Mouse (Mus musculus) cerebellum, postnatal 36 days (tissue): ENCODE measurements around the gene Slc30a7.

Experiments
- DNase-seq, 2 experiments: peaks; one replicate each; pipeline ENCODE4 v3.0.0; 2021 to 2022; ENCODE audit warnings: mixed read lengths in 2 of 2

Gene Slc30a7

DNA sequence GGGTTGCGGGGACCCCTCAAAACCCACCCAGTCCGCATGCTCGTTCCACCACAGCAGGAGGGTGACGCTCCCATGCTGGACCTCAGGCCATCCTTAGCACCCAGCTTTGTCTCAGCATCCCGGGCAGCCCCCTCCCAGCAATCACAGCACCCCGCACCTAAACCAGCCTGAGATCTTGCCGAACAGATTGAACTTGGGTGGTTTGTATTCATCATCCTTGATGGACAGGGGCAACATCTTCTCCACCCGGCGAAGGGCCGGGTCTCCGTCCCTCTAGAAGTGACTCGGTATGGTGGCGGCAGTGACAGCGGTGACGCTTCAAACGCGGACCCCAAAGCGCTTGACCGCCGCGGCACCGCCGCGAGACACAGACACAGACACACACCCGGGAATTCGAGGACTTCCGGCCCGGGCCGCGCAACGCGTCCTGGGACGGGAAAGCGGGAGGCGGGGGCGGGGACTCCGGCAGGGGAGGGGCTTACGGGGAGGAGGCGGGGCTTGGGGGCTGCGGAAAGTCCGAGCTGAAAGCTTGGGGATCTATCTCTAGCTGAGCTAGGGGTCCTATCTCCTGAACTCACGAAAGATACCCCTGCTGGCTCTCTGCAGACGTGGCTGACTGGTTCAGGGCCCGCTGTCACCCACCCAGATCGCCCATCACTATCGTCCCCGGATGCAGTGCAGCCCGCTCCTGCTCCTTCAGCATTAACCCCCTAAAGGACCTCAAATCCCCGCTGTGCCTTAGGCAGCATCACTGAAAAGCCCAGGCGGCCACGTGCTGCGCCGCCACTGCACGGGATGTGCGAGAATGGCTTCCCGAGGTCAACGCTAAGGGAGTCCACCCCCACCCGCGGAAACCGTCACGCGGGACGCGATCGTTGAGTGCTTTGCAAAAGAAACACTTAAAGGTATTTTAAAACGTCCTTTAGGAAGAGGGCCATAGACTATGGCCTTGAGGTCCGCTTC, at the start of gene Slc30a7, which contains the start of gene Extl2:
Gene Slc30a7 (minus strand): TSS at position 429 of the 963 bp plus-strand sequence.
Gene Extl2 (plus strand): TSS at position 485 of the 963 bp plus-strand sequence.
- peak; percentile 81 to 85 for DNase-seq

GRCm38 (mm10) chr3:116047034-116047433, 39.8 kb upstream of the Slc30a7 start:
- DNase-seq = no peak

- no peak for DNase-seq
Observed at GRCm38 (mm10) chr3:116046000-116046399, 38.8 kb upstream of the Slc30a7 start.

GRCm38 (mm10) chr3:116040776-116041175, 33.6 kb upstream of the Slc30a7 start:
- no peak for DNase-seq

DNA sequence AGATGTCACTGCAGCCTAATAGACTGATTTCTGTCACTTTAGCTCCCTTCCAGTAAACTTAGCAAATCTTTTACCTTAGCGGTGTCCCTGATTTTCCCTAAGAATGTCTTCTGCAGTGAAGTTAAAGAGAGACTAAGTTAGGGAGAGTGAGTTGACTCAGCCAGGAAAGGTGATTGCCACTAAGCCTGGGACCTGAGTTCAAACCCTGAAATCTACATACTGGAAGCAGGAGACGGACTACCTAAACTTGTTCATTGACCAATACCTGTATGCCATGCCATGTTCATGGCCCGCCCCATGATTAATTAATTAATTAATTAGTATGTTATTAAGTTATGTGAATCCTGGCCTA, 26.6 kb upstream of the Slc30a7 start:
- no peak for DNase-seq

GRCm38 (mm10) chr3:116033218-116033870, 26.1 kb upstream of the Slc30a7 start:
- DNase-seq = no peak

DNA sequence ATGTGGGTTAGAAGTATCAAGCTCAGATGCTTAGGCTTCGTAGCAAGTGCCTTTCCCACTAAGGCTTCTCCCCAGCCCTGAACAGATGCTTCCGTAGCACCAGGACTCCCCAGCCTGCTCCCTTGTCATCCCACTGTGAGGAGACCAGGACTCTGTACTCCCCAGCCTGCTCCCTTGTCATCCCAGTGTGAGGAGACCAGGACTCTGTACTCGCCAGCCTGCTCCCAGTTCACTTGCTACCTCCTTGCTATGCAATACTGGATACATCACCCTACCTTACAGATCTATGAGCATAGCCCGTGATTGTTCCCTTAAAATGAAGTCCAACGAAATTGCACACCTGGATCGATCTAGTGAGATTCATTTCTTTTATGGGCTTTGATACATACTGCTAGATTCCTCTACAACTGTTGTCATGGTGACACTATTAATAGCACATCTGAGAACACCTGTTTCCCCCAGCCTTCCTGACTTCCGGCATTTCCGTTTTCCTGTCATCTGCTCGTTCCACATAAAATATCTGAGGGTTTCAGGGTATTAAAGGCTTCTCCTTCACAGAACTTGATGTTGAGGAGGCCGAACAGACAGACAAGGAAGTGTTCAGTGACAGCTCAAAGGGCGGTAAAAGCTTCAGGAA, 23.1 kb upstream of the Slc30a7 start:
- no peak for DNase-seq

DNA sequence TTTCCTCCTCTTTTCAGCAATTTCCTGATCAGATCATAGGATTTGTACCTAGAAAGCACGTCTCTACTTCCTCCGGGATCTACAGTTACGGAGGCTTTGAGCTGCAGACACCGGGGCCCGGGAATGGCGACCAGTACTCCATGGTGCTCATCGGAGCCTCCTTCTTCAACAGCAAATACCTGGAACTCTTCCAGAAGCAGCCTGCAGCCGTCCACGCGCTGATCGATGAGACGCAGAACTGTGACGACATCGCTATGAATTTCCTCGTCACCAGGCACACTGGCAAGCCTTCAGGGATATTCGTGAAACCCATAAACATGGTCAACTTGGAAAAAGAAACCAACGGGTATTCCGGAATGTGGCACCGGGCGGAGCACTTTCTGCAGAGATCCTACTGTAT, 19.8 kb upstream of the Slc30a7 start:
- peak in 1 of 2 experiments; percentile 17 for DNase-seq

- peak; percentile 76 to 80 for DNase-seq
Observed at GRCm38 (mm10) chr3:116025701-116026100, 18.5 kb upstream of the Slc30a7 start.

DNA sequence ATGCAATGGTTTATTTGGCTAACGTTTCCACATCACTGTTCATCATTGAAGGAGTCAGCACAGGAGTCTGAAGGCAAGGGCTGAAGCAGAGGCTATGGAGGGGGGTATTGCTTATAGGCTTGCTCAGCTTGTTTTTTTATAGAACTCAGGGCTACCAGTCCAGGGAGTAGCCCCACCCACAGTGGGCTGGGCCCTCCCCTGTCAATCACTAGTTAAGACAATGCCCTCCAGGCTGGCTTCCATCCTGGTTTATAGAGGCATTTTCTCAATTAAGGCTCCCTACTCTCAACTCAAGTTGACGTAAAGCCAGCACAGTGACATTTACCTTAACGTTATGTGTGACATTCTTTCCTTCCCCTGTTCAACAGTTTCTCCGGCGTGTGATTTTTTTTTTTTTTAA, 17.5 kb upstream of the Slc30a7 start:
- no peak for DNase-seq

- DNase-seq = no peak
Observed at GRCm38 (mm10) chr3:116024236-116024635, 17.0 kb upstream of the Slc30a7 start.

- DNase-seq = peak in 1 of 2 experiments; percentile 18
Observed at GRCm38 (mm10) chr3:116019136-116019535, 11.9 kb upstream of the Slc30a7 start.

- peak in 1 of 2 experiments; percentile 41 for DNase-seq
Observed at GRCm38 (mm10) chr3:116018606-116019005, 11.4 kb upstream of the Slc30a7 start.

DNA sequence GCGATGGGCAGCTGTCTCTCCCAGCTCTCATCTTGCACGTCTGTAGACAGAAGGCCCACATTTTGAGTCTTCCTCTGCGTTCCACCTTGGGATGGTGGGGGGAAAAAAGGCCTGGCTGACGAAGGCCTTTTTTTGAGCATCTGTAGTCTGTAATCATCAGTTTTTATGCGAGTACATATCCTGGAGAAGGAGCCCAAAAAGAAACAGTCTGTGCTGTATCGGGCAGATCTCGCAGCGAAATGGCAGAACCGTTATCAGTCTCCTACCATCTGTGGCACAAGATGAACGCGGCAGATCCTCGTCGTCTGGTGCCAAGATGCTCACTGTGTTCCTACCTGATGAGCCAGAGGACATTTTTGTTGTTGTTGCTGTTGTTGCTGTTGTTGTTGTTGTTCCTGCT, 8.9 kb upstream of the Slc30a7 start:
- DNase-seq = peak; percentile 68 to 77

DNA sequence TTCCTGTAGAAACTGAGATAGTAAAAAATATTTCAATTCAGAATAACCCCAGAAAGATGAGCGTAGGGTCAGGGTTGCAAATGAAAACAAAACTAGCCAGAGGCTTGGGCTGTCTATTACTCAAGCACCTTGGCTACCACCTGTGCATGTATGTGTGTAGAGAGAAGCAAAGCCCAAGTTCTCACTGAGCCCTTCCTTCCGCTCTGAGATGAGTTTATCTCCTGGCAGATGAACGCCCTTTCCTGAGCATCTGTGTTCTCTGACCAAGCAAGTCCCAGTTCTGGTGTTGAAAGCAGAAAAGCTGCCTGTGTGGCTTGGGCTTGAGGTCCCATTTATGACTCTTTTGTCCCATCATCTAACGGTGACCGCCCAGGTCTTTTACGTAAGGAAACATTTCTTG, 7.7 kb upstream of the Slc30a7 start:
- peak in 1 of 2 experiments; percentile 13 for DNase-seq

DNA sequence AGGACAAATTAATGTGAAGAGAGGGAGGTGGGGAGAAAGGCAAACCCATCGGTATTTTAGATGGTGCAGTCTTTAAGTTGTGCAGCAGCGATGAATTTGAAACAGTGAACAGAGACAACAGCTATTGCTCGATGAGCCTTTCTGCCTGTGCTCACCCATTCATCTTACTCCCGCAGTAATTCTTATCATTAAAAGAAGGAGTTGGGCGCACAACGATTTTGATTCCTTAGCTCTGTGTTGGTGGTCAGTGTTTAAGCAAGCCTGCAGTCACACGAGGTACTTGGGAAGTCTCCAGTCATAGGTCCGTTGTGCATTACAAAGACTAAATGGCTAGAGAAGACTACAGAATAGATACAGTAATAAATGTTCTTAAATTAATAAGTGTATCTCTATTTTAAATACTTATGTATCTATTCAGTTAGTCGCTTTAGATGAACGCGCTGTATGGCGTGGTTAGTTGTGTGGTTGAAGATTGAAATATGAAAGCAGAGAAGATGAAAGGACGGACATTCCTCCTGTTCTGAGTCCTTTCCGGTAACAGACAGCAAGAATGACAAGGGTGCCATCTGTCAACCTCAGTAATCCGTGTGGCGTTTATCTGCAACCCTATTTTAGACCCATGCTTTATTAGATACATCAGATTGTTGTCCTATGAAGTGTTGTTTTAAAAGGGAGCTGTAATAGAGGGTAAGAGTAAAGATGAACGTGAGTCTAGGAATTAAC, 2.6 kb upstream of the Slc30a7 start:
- peak in 1 of 2 experiments; percentile 67 for DNase-seq

- DNase-seq = peak; percentile 81 to 83
Observed at GRCm38 (mm10) chr3:116007941-116008440, 785 bp upstream of the Slc30a7 start.

- DNase-seq = no peak
Observed at GRCm38 (mm10) chr3:116006284-116006977, 775 bp downstream of the Slc30a7 start.

DNA sequence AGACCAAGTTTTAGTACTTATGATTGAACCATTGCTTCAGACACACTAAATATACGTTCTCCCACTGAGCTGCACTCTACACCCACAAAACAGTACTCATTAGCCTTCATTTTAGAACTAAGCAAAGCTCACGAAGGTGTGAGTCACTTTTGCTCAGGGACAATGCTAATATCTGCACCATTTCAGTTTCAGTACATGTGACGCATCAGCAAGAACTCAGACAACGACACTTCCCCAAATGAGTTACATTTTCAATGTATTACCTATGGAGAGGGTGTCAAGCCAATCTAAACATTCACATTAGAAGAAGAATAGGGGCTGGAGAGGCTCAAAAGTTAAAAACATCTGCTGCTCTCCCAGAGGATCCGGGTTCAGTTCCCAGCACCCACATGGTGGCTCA, 10.3 kb downstream of the Slc30a7 start:
- DNase-seq = no peak

DNA sequence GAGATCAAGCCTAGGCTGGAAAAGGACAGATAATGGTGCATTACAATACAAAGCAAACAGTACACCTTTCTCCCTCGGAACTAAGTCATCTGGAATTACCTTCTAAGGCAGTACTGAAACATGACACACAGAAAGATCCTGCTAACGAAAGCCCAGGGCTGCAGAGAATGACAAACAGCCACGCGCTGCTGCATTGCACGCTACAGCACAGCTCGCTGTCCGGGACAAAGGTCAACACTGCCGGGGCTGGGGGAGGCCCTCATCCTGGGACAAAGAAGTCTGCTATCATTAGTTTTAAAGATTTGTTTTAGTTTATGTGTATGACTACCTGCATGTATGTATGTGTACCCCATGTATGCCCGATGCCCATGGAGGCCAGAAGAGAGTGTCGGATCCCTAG, 14.2 kb downstream of the Slc30a7 start:
- no peak for DNase-seq

GRCm38 (mm10) chr3:115992588-115992987, 14.6 kb downstream of the Slc30a7 start:
- no peak for DNase-seq

GRCm38 (mm10) chr3:115992103-115992502, 15.1 kb downstream of the Slc30a7 start:
- no peak for DNase-seq
